Mouse (Mus musculus) thymus, postnatal 10 days (tissue): ENCODE measurements around the gene Rhcg.
A peak's percentile ranks its signal among the peaks of the same experiment; 100 is the strongest.

Experiments
- DNase-seq, 2 experiments: peaks; one replicate each; pipeline ENCODE4 v3.0.0; 2021; ENCODE audit warnings: low spot score in 2 of 2

Rhcg gene

DNA sequence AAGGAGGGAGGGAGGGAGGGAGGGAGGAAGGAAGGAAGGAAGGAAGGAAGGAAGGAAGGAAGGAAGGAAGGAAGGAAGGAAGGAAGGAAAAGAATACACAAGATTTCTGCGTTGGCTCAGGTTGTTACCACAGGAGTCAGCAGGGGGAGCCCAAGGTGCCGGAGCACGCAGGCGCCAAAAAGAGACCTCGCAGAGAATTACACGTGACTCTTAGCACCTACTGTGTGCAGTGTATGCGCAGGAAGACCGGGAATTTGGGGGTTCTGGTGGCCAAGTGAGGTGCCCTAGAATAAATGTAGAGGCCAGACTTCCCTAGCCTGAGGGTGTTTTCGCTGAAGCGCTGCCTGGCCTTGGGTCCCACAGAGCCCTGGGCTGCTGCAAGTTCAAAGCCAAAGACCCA, 64.8 kb downstream of the Rhcg start:
- peak in 1 of 2 experiments; percentile 22 for DNase-seq

DNA sequence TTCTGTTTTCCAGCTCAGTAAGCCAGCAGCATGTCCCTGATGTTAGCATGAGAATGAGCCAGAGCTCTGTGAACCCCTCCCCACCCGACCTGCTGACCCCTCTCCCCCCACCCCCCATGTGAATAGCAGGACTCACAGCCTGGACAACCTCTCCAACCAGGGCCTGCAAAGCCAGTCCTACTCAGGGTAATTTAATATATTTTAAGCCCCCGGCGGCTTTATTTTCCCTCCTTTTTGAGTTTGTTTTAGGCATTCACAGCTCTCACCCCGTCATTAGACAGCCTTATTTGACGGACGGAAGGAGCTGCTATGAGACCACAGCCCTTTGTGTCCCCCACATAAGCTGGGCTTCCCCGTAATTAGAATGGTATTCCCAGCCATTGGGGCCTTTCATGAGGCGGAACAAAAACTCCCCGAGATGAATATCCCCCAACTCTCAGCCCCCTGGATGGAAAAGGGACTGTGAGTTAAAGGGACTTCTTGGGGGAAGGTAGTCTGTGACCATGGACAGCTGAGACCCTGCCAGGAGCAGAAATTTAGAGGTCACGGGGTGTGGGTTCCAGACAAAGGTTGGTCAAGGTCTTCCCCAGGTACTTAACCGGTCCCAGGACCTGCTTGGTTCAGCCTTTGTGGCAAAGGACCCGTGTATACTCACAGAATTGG, 68.4 kb downstream of the Rhcg start:
- no peak for DNase-seq

DNA sequence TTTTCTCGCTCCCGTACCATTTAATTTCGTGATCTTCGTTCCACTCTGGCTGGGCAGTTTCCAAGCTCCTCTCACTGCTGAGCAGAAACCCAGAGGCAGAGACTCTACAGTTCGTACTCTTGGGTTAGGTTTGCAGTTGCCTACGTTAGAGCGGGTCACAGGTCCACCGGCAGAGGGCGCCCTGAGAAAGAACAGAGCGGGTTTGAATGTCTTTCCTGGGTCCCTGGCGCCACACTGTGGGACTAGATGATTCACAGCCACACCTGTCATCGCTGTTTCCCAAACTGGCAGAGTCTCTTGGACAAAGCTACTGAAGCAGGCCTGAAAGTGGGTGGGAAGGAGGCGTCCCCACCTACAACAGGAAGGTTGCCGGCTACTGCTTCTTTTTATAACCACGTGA, 70.4 kb downstream of the Rhcg start:
- peak; percentile 43 to 87 for DNase-seq

DNA sequence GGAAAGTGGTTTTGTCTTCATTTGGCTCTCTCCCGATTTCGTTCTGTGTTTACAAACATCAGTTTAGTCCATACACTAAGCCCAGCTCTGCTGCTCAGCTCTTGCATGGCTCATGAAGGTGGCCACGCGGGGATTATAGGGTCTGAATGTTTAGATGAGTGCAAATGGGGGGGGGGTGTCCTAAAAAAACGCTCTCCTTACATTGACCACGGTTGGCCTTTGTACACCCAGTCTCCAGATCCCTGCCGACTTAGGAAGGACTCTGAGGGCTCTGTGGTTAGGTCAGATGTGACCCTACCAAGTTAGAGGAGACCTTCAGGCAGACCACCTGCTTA, 72.4 kb downstream of the Rhcg start:
- no peak for DNase-seq

DNA sequence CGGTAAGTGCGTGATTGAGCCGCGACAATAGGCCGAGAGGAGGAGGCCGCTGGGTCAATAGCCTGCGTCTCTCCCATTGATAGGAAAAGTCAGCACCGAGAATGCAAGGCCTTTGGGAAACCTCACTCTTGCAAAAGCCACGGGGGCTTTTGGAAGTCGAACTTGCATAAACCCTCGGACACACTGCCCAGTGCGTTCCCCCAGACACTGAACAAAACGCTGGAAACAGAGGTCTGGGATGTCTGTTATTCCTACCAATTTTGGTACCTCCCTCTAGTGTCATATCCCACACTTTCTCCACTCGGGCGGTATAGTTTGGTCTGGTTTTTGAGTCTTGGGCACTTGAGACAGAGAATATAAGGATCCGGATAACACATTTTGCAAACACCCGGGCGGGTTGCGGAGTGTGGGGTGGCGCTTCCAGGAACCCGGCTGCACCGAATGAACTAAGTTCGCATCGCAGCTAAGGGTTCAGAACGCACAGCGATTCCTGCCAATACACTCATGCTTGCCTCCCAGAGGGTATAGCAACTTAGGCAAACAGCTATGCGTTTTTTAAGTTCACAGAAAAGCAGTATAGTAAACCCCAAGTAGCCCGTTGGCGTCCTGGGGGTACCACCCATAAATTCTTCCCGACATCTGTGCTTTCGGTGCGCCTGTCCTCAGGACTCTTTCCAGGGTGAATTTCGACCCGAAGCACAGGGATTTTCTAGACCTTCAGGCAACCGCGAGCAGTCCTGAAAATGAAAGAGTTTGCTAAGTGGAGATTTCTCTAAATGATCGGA, 73.0 kb downstream of the Rhcg start:
- DNase-seq: no peak
